Mouse (Mus musculus) neural tube, embryonic 11.5 days (tissue): ENCODE measurements around the gene Kcnh2. TPM values are rescaled to one million over a fixed set of nuclear protein-coding genes. Genes with fewer than 3 reads are reported as not detected.

Source experiments
- ATAC-seq: fragments of 200-750 bp; cut with Nextera tagmentation; 2 replicates; pipeline ENCODE4 v1.8.0; 2017; ENCODE audit warnings: moderate number of reproducible peaks, mild to moderate bottlenecking, moderate TSS enrichment, moderate library complexity; ENCODE audit not compliant: insufficient read depth, low FRiP score, low TSS enrichment
- DNase-seq: peaks from one replicate; pipeline ENCODE4 v3.0.0-alpha.2; 2015; ENCODE audit warnings: low spot score
- H3K27ac ChIP-seq: fragments of 300-500 bp; sonication (generic); 2 replicates; pipeline ENCODE4 v1.5.1; 2014; ENCODE audit warnings: low read depth, mild to moderate bottlenecking, low read length
- H3K27me3 ChIP-seq: fragments of 300-500 bp; sonication (generic); 2 replicates; pipeline ENCODE4 v1.6.1; 2014; ENCODE audit warnings: mild to moderate bottlenecking, low read length, mixed read lengths; ENCODE audit not compliant: control insufficient read depth, insufficient read depth
- H3K36me3 ChIP-seq: fragments of 300-500 bp; sonication (generic); 2 replicates; pipeline ENCODE4 v1.6.1; 2014; ENCODE audit warnings: mild to moderate bottlenecking, low read length, moderate library complexity, mixed read lengths; ENCODE audit not compliant: control insufficient read depth, insufficient read depth
- H3K4me1 ChIP-seq: fragments of 300-500 bp; sonication (generic); 2 replicates; pipeline ENCODE4 v1.6.1; 2014; ENCODE audit warnings: low read length, mixed read lengths; ENCODE audit not compliant: control insufficient read depth, insufficient read depth
- H3K4me2 ChIP-seq: fragments of 300-500 bp; sonication (generic); 2 replicates; pipeline ENCODE4 v1.6.1; 2014; ENCODE audit warnings: low read depth, mild to moderate bottlenecking, moderate library complexity
- H3K4me3 ChIP-seq: fragments of 300-500 bp; sonication (generic); 2 replicates; pipeline ENCODE4 v1.5.1; 2014; ENCODE audit warnings: low read depth, low read length
- H3K9ac ChIP-seq: fragments of 300-500 bp; sonication (generic); 2 replicates; pipeline ENCODE4 v1.6.1; 2014; ENCODE audit warnings: mild to moderate bottlenecking, low read length
- H3K9me3 ChIP-seq: fragments of 300-500 bp; sonication (generic); 2 replicates; pipeline ENCODE4 v1.6.1; 2016; ENCODE audit warnings: low read length; ENCODE audit not compliant: control insufficient read depth
- WGBS: fragments of 180-500 bp; shearing (Covaris S2); extraction: QIAGEN DNeasy Blood & Tissue Kit; methylation state at CpG from one replicate; pipeline ENCODE4 v1.1.7; 2014; 5-methylcytosine and 5-hydroxymethylcytosine counted together
- polyA plus RNA-seq: library from polyadenylated mRNA; unstranded; fragments of >200 nt; fragmentation: Nextera tagmentation; extraction: Ambion mirVana; gene quantifications from 2 replicates; pipeline ENCODE4 v1.2.1, GENCODE M21; 2014

Gene Kcnh2
- polyA plus RNA-seq, 1 experiment from 2014 or later, result 16.5 TPM

DNA sequence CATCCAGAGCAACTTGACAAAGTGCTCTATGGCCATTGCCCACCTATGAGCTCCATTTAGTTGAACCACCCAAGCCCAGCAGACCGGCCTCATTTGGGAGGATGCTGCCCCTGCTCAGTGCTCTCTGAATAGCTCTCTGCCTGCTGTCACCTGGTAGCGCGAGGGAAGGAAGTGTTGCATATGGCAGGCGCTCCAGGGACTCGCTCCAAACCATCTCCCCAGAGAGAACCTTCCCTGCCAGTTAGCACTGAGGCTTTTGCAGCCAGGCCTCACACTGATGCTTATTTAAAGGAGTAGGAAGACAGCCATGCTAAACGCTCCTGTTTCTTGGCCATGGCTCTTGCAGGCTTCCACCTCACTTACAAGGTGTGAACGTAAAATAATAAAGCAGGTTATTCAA is 42.8 kb downstream of the Kcnh2 start:
- no peaks in the 10 kb centered on the region for H3K27me3 ChIP-seq
- no peaks in the 10 kb centered on the region for H3K9me3 ChIP-seq
- H3K4me1 ChIP-seq, result no peaks in the 10 kb centered on the region
- no peak overlapping the region for H3K9ac ChIP-seq
- no peaks in the 10 kb centered on the region for H3K36me3 ChIP-seq
- whole genome bisulfite sequencing, result 79% methylated on average over 7 of the region's 7 CpGs
- no peak for DNase-seq
- H3K27ac ChIP-seq, result no peak overlapping the region
- ATAC-seq, result no peak
- no peak overlapping the region for H3K4me2 ChIP-seq
- H3K4me3 ChIP-seq, result no peak overlapping the region

GRCm38 (mm10) chr5:24307118-24307777 is 44.2 kb downstream of the Kcnh2 start:
- no peak overlapping the region for H3K4me2 ChIP-seq
- no peaks in the 10 kb centered on the region for H3K9me3 ChIP-seq
- no peaks in the 10 kb centered on the region for H3K36me3 ChIP-seq
- ATAC-seq, result no peak
- H3K27ac ChIP-seq, result no peak overlapping the region
- H3K9ac ChIP-seq, result no peak overlapping the region
- no peak overlapping the region for H3K4me3 ChIP-seq
- WGBS, result 52% methylated on average over 5 of the region's 5 CpGs
- H3K27me3 ChIP-seq, result no peaks in the 10 kb centered on the region
- DNase-seq, result no peak
- H3K4me1 ChIP-seq, result no peaks in the 10 kb centered on the region

DNA sequence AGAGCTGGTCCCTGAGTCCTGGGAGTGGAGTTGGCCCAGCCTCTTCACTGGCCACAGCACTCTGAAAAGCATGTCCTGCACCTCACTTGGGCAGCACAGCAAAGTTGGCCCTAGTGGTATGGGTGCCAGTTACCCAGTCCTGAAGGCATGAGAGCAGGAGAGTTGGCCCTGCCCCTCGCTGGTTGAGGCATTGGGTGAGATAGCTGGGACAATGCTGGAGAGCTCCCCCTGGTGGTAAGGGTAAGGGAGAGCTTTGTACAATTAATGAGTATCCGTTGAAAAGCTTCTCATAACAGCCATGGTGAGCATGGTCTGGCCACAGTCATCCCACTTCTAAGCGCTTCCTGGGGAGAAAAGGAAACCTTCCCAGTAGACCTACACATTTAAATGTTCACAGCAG is 48.2 kb downstream of the Kcnh2 start:
- ATAC-seq (no peak), DNase-seq (no peak)
- Histone ChIP-seq H3K27ac (no peak overlapping the region), H3K4me1 (no peaks in the 10 kb centered on the region), H3K9ac (no peak overlapping the region), H3K9me3 (no peaks in the 10 kb centered on the region), H3K4me2 (no peak overlapping the region), H3K36me3 (no peaks in the 10 kb centered on the region), H3K4me3 (no peak overlapping the region), H3K27me3 (no peaks in the 10 kb centered on the region)
- WGBS, result 58% methylated on average over 3 of the region's 3 CpGs

- Histone ChIP-seq H3K4me2 (no peak overlapping the region), H3K9me3 (no peaks in the 10 kb centered on the region), H3K36me3 (no peaks in the 10 kb centered on the region), H3K27me3 (no peaks in the 10 kb centered on the region), H3K4me3 (no peak overlapping the region), H3K4me1 (no peaks in the 10 kb centered on the region), H3K9ac (no peak overlapping the region), H3K27ac (no peak overlapping the region)
- 65% methylated on average over 5 of the region's 5 CpGs for WGBS
- ATAC-seq (no peak), DNase-seq (no peak)
Measured at GRCm38 (mm10) chr5:24299845-24300589, 51.4 kb downstream of the Kcnh2 start.

- no peaks in the 10 kb centered on the region for H3K4me1 ChIP-seq
- no peak overlapping the region for H3K4me2 ChIP-seq
- H3K9ac ChIP-seq, result no peak overlapping the region
- H3K27ac ChIP-seq, result no peak overlapping the region
- 78% methylated on average over 3 of the region's 3 CpGs for WGBS
- no peaks in the 10 kb centered on the region for H3K9me3 ChIP-seq
- no peaks in the 10 kb centered on the region for H3K36me3 ChIP-seq
- H3K4me3 ChIP-seq, result no peak overlapping the region
- DNase-seq (no peak), ATAC-seq (no peak)
- H3K27me3 ChIP-seq, result no peaks in the 10 kb centered on the region
Measured at GRCm38 (mm10) chr5:24291954-24292353, 59.5 kb downstream of the Kcnh2 start.

- no peaks in the 10 kb centered on the region for H3K27me3 ChIP-seq
- ATAC-seq (no peak), DNase-seq (no peak)
- WGBS, result 76% methylated on average over 7 of the region's 7 CpGs
- H3K27ac ChIP-seq, result no peak overlapping the region
- H3K36me3 ChIP-seq, result no peaks in the 10 kb centered on the region
- no peaks in the 10 kb centered on the region for H3K4me1 ChIP-seq
- no peak overlapping the region for H3K4me3 ChIP-seq
- H3K4me2 ChIP-seq, result no peak overlapping the region
- no peaks in the 10 kb centered on the region for H3K9me3 ChIP-seq
- H3K9ac ChIP-seq, result no peak overlapping the region
Measured at GRCm38 (mm10) chr5:24286221-24286970, 65.0 kb downstream of the Kcnh2 start.

DNA sequence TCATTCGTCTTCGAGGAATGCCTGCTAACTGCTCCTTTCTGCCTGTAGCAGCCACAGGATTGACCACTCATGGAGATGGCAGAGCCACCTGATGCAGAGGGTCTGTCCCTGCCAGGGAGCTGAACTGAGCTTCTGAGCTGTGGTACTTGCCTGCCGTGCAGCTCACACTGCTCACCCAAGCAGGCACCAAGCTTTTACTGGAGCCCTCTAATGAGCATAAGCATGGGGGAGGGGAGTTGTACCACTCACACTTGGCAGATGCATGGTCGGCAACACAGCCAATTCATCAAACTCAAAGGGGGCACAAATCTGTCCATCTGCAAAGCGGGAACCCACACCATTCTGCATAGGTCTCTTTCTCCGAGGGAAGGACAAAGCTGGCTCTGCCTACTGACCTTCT is 67.3 kb downstream of the Kcnh2 start:
- Histone ChIP-seq H3K36me3 (no peaks in the 10 kb centered on the region), H3K4me2 (no peak overlapping the region), H3K27me3 (no peaks in the 10 kb centered on the region), H3K27ac (no peak overlapping the region), H3K4me3 (no peak overlapping the region), H3K9me3 (no peaks in the 10 kb centered on the region), H3K9ac (no peak overlapping the region), H3K4me1 (no peaks in the 10 kb centered on the region)
- no peak for DNase-seq
- 77% methylated on average over 6 of the region's 6 CpGs for WGBS
- ATAC-seq, result no peak

DNA sequence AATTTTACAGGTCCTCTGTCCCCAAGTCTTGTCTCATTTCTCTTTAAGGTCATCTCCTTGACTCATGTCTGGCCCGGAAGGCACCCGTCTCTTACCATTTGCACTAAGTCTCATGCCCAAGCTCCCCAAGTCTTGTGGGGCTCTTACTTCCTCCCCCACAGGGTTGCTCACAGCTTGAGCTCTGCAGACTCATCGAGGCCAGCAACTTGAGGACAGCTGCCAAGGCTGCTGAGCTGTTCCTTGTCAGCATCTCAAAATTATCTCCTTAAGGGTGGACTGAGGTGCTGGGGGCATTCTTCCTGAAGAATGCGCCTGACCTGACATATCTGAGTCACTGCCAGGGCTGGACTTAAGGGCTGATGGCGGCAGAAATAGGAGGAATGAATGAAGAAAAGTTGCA is 68.2 kb downstream of the Kcnh2 start:
- WGBS, result 82% methylated on average over 5 of the region's 5 CpGs

More for the DNA sequence above, 68.2 kb downstream of the Kcnh2 start:
- no peak overlapping the region for H3K4me3 ChIP-seq
- H3K27me3 ChIP-seq, result no peaks in the 10 kb centered on the region
- no peaks in the 10 kb centered on the region for H3K9me3 ChIP-seq
- H3K36me3 ChIP-seq, result no peaks in the 10 kb centered on the region
- H3K9ac ChIP-seq, result no peak overlapping the region
- DNase-seq (no peak), ATAC-seq (no peak)
- H3K4me1 ChIP-seq, result no peaks in the 10 kb centered on the region
- no peak overlapping the region for H3K4me2 ChIP-seq
- no peak overlapping the region for H3K27ac ChIP-seq
